Mouse (Mus musculus) limb, embryonic 11.5 days (tissue): ENCODE results near the gene Zfp341. TPM values are rescaled to one million over a fixed set of nuclear protein-coding genes. Genes with fewer than 3 reads are reported as not detected.

Source experiments
- ATAC-seq: fragments of 200-750 bp; cut with Nextera tagmentation; 2 replicates; pipeline ENCODE4 v1.8.0; 2017; ENCODE audit warnings: low read depth; ENCODE audit not compliant: insufficient number of reproducible peaks, low FRiP score, low TSS enrichment
- DNase-seq: peaks from one replicate; pipeline ENCODE4 v3.0.0-alpha.2; 2015; ENCODE audit warnings: low spot score
- H3K27ac ChIP-seq: fragments of 300-500 bp; sonication (generic); replicated peaks from 2 replicates; pipeline ENCODE4 v1.5.1; 2014; ENCODE audit warnings: low read depth, mild to moderate bottlenecking, low read length
- H3K27me3 ChIP-seq: fragments of 300-500 bp; sonication (generic); 2 replicates; pipeline ENCODE4 v1.6.1; 2014; ENCODE audit warnings: mild to moderate bottlenecking, low read length, mixed read lengths; ENCODE audit not compliant: control insufficient read depth, insufficient read depth
- H3K36me3 ChIP-seq: fragments of 300-500 bp; sonication (generic); 2 replicates; pipeline ENCODE4 v1.6.1; 2014; ENCODE audit warnings: mild to moderate bottlenecking, low read length, moderate library complexity, mixed read lengths; ENCODE audit not compliant: control insufficient read depth, insufficient read depth
- H3K4me1 ChIP-seq: fragments of 300-500 bp; sonication (generic); 2 replicates; pipeline ENCODE4 v1.6.1; 2014; ENCODE audit warnings: low read length, mixed read lengths; ENCODE audit not compliant: control insufficient read depth, insufficient read depth
- H3K4me2 ChIP-seq: fragments of 300-500 bp; sonication (generic); 2 replicates; pipeline ENCODE4 v1.6.1; 2014; ENCODE audit warnings: low read depth, mild to moderate bottlenecking, moderate library complexity; ENCODE audit not compliant: severe bottlenecking
- H3K4me3 ChIP-seq: fragments of 300-500 bp; sonication (generic); 2 replicates; pipeline ENCODE4 v1.5.1; 2014; ENCODE audit warnings: low read depth, low read length
- H3K9ac ChIP-seq: fragments of 300-500 bp; sonication (generic); 2 replicates; pipeline ENCODE4 v1.6.1; 2014; ENCODE audit warnings: mild to moderate bottlenecking, low read length
- H3K9me3 ChIP-seq: fragments of 300-500 bp; sonication (generic); 2 replicates; pipeline ENCODE4 v1.6.1; 2016; ENCODE audit warnings: low read length; ENCODE audit not compliant: control insufficient read depth
- WGBS: fragments of 180-500 bp; shearing (Covaris S2); extraction: QIAGEN DNeasy Blood & Tissue Kit; methylation state at CpG from one replicate; pipeline ENCODE4 v1.1.7; 2014; 5-methylcytosine and 5-hydroxymethylcytosine counted together
- polyA plus RNA-seq: library from polyadenylated mRNA; unstranded; fragments of >200 nt; fragmentation: Nextera tagmentation; extraction: Ambion mirVana; gene quantifications from 2 replicates; pipeline ENCODE4 v1.2.1, GENCODE M21; 2014

Gene Zfp341
- polyA plus RNA-seq, 1 experiment from 2014 or later = 0.91 TPM

DNA sequence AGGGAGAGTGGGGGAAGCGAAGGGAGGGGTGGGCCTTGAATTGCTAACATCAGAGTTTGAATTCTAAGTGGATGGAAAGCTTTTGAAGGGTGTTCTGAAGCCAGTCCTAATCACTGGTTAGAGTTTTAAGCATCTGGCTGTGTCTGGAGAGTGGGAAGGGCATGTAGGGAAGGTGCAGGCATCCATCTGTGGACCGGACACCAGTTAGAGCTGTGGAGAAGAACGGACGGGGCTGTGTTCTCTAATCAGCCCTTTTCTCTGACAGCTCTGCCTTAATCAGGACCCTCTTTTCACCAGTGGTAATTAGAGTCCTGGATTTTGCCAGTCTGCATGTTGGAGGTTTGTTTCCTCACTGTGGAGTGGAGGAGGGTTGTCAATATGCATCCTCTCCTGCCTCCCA, 46.0 kb downstream of the Zfp341 start:
- no peak for DNase-seq
- WGBS = 93% methylated on average over 4 of the region's 4 CpGs
- H3K36me3 ChIP-seq = no peaks in the 10 kb centered on the region; the same call in 1 of the 2 replicates
- H3K4me3 ChIP-seq = no peak overlapping the region
- H3K4me2 ChIP-seq = no peak overlapping the region
- H3K27me3 ChIP-seq = no peaks in the 10 kb centered on the region
- H3K4me1 ChIP-seq = peaks cover 3% of the 10 kb centered on the region; the same call in 1 of the 2 replicates
- no peaks in the 10 kb centered on the region for H3K9me3 ChIP-seq
- ATAC-seq = no peak
- no peak overlapping the region for H3K27ac ChIP-seq
- no peak overlapping the region for H3K9ac ChIP-seq

DNA sequence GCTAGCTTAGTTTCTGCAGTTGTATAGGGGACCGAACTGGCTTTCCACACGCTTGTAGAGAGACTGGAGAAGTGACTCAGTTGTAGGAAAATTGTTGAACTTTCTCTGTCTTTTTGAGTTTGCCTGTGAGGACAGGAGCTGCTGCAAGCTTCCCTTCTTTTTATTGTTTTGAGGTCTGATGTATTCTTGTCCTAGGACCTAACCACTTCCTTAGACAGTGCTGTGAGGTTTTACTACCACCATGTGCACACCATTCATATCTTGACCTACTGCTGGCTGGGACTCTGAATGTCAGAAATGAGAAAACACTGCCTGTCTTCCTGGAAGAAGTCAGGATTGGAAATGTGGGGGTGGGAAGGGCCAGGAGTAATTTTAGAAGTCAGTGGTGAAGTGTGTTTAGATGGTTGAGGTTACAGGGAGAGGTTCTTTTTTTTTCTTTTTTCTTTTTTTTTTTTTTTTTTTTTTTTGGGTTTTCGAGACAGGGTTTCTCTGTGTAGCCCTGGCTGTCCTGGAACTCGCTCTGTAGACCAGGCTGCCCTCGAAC, 46.5 kb downstream of the Zfp341 start:
- Histone ChIP-seq H3K36me3 (no peaks in the 10 kb centered on the region; the same call in 1 of the 2 replicates), H3K9ac (no peak overlapping the region), H3K4me1 (peaks cover 3% of the 10 kb centered on the region; the same call in 1 of the 2 replicates), H3K9me3 (no peaks in the 10 kb centered on the region), H3K27ac (no peak overlapping the region), H3K4me3 (no peak overlapping the region), H3K4me2 (no peak overlapping the region), H3K27me3 (no peaks in the 10 kb centered on the region)
- DNase-seq = no peak
- WGBS = 92% methylated on average over 5 of the region's 5 CpGs
- ATAC-seq = no peak

DNA sequence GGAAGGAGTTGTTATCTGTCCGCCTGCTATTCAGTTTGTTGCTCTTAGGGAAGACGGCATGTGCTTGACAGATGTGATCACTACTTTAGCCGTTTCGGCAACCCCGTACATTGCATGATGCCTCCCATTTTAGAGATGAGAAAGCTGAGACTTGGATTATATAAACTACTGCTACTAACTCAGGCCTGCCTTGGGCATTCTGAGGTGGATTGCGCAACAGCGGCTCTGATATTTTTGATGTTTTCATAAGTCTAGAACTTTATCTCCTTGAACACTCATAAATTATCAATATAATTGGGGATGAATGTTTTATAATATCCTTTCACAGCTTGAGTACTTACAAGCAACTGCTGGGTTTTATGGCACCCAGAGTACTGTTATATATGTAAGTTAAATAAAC, 55.6 kb downstream of the Zfp341 start:
- no peak for ATAC-seq
- Histone ChIP-seq H3K4me2 (no peak overlapping the region), H3K27me3 (no peaks in the 10 kb centered on the region), H3K9me3 (no peaks in the 10 kb centered on the region), H3K4me3 (no peak overlapping the region), H3K4me1 (no peaks in the 10 kb centered on the region), H3K27ac (no peak overlapping the region), H3K9ac (no peak overlapping the region), H3K36me3 (no peaks in the 10 kb centered on the region; the same call in 1 of the 2 replicates)
- 69% methylated on average over 7 of the region's 7 CpGs for WGBS
- DNase-seq = no peak

DNA sequence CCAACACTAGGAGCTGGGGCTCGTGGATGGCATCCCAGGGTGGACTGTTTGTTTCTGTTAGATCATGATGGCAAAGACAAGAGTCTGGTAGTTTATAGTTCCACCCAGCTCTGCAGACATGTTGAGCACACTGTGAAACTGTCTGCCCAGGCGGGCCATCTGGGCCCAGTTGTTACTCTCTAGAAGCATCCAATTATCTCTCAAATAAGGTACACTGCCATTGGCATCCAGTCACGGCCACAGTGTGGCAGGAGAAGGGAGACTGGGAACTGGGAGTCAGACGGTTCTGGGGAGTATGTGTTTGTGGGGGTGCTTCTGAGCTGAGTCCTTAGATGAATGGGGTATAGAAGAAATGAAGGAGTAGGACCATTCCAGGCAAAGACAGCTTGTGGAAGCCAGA, 57.0 kb downstream of the Zfp341 start:
- H3K4me1 ChIP-seq = no peaks in the 10 kb centered on the region
- no peak overlapping the region for H3K9ac ChIP-seq
- WGBS = 78% methylated on average over 4 of the region's 4 CpGs
- H3K27ac ChIP-seq = no peak overlapping the region
- no peaks in the 10 kb centered on the region for H3K27me3 ChIP-seq
- H3K4me2 ChIP-seq = no peak overlapping the region
- ATAC-seq (no peak), DNase-seq (no peak)
- H3K9me3 ChIP-seq = no peaks in the 10 kb centered on the region
- no peaks in the 10 kb centered on the region; the same call in 1 of the 2 replicates for H3K36me3 ChIP-seq
- no peak overlapping the region for H3K4me3 ChIP-seq

DNA sequence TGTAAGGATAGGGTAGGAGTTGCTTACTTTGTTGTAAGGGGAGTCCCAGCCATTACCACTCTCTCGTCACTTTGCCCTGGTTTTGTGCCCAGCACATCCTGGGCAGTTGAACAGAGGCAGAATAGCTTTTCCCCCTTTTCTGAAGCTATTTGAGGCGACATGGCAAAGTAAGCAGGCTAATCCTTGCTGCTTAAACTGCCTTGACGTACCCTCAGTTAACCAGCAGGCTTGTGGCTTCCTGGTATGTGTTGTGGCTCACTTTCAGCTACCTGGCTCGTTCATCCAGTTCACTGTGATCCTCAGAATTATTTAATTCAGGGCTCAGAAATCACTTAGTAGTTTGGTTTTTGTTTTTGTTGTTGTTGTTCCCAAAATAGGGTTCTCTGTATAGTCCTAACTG, 57.6 kb downstream of the Zfp341 start:
- Histone ChIP-seq H3K4me2 (no peak overlapping the region), H3K4me1 (no peaks in the 10 kb centered on the region), H3K27me3 (no peaks in the 10 kb centered on the region), H3K4me3 (no peak overlapping the region), H3K9ac (no peak overlapping the region), H3K27ac (no peak overlapping the region), H3K36me3 (no peaks in the 10 kb centered on the region; the same call in 1 of the 2 replicates), H3K9me3 (no peaks in the 10 kb centered on the region)
- WGBS = 86% methylated on average over 4 of the region's 4 CpGs
- DNase-seq (no peak), ATAC-seq (no peak)

DNA sequence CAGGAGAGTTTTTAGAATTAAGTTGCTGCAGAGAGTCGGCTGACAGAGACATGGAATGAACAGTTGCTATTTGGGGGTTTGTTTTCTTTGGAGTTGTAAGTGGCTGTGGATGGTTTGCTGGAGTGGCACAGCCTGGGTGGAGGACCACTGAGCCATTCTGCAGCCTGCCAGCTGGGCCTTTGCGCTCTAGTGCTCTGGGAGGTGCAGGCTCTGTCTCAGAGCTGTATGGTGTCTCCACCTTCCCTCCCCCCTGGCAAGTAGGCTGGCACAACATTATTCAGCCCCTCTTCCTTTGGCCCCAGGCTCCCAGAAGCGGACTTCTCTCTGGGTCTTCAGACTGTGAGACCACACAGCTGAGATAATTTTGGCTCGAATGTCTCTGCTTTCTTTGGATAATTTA, 60.9 kb downstream of the Zfp341 start:
- H3K4me1 ChIP-seq = peaks cover 4% of the 10 kb centered on the region; the same call in 1 of the 2 replicates

DNA sequence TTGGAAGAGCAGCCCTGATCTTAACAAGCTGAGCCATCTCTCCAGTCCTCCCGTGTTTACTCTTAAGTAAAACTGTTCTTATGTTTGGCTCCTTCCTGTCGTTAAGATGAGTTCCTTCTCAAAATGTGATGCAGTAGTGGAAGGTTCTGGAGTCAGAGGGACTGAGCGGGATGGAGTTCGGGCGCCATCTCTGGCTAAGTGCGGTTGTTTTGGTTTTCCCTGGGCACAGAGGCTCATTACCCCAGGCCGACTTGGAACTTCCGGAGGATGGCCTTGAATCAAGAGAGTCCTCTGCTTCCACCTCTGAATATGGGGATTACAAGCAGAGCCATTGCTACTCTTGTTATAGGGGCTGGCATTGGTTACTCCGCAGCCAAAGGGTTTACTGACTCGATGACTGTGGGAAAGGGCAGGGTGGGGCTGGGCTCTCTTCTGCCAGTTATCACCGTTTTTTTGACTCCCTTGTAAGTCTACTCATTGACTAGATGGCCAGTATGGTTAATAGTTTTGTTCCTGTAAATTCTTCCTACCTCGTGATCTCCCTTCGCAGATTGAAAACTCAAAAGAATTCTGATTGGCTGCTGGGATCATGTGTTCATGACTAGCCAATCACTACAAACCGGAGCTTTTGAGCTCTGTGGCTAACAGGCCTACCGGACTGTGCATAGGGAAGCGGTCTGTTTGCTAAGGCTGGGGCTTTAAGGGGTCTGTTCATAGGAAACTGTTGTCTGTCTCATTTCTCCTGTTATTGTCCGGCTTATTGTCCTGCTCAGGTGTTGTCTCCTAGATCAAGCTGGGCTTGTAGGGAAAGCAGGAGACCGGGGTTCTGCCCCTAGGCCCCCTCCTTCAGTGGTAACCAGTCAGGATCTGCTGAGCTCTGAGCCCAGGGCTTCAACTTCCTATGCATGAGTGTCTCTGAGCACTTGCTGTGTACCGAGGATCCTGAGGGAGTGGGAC, 63.8 kb downstream of the Zfp341 start:
- H3K9ac ChIP-seq = no peak overlapping the region
- no peak overlapping the region for H3K27ac ChIP-seq
- H3K4me2 ChIP-seq = no peak overlapping the region
- H3K4me3 ChIP-seq = no peak overlapping the region
- 71% methylated on average over 19 of the region's 19 CpGs for WGBS
- H3K27me3 ChIP-seq = no peaks in the 10 kb centered on the region
- H3K36me3 ChIP-seq = no peaks in the 10 kb centered on the region; the same call in 1 of the 2 replicates
- DNase-seq (no peak), ATAC-seq (no peak)
- H3K4me1 ChIP-seq = peaks cover 4% of the 10 kb centered on the region; the same call in 1 of the 2 replicates
- H3K9me3 ChIP-seq = no peaks in the 10 kb centered on the region

More for the DNA sequence above, 60.9 kb downstream of the Zfp341 start:
- Histone ChIP-seq H3K4me3 (no peak overlapping the region), H3K9ac (no peak overlapping the region), H3K4me2 (no peak overlapping the region), H3K27me3 (no peaks in the 10 kb centered on the region), H3K27ac (no peak overlapping the region), H3K36me3 (no peaks in the 10 kb centered on the region; the same call in 1 of the 2 replicates), H3K9me3 (no peaks in the 10 kb centered on the region)
- WGBS = 81% methylated on average over 4 of the region's 4 CpGs
- DNase-seq (no peak), ATAC-seq (no peak)

DNA sequence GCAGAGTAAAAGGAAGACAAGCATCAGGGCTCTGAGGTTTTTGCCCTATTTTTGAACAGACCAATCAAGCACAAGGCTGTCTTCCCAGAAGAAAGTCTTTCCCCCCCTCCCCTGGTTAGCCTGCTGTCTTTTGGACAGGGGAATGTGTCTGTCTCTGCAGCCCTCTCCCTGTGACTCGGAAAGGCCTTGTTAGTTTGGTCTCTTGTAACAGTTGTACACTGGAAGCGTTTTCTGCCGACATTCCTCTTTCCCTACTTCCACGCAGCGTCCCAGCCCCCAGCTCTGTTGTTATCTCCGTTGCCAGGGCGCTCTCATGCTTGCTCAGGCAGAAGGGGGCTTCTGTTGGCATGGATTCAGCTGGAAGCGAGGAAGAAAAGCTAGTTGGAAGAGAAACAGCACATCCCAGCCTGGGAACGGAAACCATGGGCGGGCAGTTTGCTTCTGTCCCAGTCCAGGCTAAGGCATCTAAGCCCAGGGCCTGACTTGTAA, 64.6 kb downstream of the Zfp341 start:
- Histone ChIP-seq H3K4me2 (no peak overlapping the region), H3K4me1 (peaks cover 4% of the 10 kb centered on the region; the same call in 1 of the 2 replicates)
- 81% methylated on average over 10 of the region's 10 CpGs for whole genome bisulfite sequencing

More for the DNA sequence above, 64.6 kb downstream of the Zfp341 start:
- Histone ChIP-seq H3K9me3 (no peaks in the 10 kb centered on the region), H3K9ac (no peak overlapping the region), H3K4me3 (no peak overlapping the region), H3K27ac (no peak overlapping the region), H3K36me3 (no peaks in the 10 kb centered on the region; the same call in 1 of the 2 replicates), H3K27me3 (no peaks in the 10 kb centered on the region)
- DNase-seq (no peak), ATAC-seq (no peak)
